Mouse (Mus musculus): ENCODE data around the gene Defb45.

DNA sequence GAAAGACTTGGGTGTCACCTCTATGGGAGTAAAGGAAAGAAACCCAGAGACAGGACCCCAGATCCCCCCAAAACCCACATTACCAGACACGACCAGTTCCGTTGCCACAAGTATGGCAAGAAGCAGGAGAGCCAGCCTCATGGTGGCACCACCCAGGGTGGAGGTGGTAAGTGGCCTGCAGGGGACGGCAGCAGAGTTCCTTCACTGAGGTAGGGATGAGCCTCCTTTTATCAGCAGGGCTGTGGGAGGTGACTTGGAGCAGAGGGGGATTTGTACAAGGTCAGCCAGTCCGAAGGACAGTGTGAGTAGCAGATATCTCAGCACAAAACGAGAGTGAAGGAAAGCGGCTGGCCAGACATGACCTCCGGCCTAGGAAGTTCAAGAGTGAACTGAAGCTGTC is 19.1 kb downstream of the Defb45 start, which contains the start of gene Defb19:
- TF ChIP-seq TAL1 (conservative IDR thresholded peaks at IDR 0.05; ENCODE audit: low read depth, low read length) (no peak), CTCF (IDR thresholded peaks at IDR 0.05; ENCODE audit: low read depth, low read length) (no peak)
